Mouse (Mus musculus) forelimb bud, embryonic 11.5 days (tissue): ENCODE measurements at regions not wholly inside any gene's neighbourhood (a gene's known extent, or its start where the extent isn't known, plus 50 kb on each side); places are given as distances from the start of the nearest gene placed in this dataset.

Experiments
- DNase-seq: peaks from one replicate; pipeline ENCODE4 v3.0.0-alpha.2; 2012; ENCODE audit warnings: low read depth, low spot score

DNA sequence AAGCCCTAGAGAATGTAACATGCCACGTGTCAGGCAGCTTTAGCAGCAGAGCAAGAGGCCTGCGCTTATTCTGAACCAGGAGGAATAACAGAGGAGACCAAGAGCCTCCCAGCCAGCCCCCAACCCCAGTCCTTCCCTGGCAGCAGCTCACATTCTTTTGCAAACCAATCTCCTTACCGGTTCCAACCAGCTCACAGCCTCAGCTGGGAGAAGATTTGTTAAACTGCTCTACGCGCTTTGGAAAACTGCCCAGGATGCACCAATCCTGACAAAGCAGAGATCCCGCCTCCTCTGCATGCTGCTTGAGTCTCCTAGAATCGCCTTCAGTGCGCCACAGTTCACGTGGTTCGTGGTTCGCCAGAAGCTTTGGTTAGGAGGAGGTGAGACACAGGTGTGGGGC lies 51.8 kb downstream of the Gm9376 start:
- DNase-seq: peak; percentile 6

DNA sequence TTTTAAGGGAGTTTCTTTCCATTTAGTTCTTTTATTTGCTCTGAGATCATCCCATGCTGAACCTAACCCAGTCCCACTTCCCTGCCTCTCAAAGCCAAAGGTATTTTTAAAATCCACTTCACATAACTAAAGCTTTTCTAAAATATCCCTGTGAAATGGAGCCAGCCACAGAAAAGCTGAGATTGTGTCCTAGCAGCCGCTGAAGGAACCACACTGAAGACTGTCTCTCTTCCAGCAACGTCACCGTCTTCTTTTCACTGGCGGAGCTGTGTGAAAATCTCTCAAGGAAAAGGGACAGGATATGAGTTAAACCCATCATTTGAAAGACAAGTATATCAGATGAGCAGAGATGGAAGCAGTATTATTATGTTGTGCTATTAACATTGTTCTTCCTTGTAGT lies 53.3 kb downstream of the Gm9376 start:
- DNase-seq: no peak

DNA sequence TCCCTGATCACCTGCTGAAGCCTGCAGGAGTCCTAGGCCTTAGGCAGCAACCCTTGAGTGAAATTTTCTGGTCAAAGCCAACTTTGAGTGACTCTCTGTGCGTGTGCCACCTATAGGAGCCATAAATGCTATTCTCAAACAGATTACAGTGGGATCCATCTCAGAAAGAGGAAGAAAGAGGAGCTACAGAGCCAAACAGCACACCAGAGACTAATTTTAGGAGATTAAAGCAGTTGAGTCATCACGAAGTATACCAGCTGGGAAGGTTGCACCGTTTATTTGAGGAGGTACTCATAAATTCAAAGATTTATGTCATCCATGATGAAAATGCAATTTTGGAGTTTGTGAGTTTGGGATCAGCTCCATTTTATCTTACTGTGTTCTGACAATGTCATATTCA lies 54.3 kb downstream of the Gm9376 start:
- DNase-seq: no peak

DNA sequence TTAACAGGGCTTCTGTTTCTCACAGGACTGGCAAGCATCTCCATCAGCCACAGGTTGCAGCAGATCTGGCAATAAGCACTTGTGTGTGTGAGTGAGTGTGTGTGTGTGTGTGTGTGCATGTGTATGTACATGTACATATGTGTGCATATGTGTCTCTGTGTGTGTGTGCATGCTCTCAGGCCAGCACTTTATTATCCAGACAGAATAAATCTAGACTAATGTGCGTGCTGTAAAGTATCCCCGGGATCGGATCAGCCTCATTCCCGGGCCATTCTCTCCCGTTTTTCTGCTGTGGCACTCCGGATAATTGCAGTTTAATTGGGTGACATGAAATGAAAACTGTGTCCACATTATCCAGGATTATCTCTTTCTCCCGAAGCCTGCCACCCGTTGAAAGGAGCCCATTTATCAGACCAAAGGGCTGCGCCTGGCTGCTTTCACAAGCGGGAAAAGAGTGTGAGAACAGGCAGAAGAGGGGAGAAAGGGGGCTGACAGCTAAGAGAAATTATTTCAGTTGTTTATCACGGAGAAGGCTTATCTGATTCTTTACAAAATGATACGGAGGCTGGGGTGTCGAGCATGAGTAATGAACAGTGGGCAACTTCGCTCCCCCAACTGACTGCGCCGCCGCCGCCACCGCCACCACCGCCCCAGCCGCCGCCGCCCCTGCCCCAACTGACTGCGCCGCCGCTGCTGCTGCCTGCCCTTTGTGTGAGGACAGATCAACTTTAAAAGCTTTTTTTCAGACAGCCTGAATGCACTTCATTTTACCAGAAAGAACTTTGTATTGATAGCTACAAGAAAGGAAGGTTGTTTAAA lies 55.5 kb downstream of the Gm9376 start:
- no peak for DNase-seq

DNA sequence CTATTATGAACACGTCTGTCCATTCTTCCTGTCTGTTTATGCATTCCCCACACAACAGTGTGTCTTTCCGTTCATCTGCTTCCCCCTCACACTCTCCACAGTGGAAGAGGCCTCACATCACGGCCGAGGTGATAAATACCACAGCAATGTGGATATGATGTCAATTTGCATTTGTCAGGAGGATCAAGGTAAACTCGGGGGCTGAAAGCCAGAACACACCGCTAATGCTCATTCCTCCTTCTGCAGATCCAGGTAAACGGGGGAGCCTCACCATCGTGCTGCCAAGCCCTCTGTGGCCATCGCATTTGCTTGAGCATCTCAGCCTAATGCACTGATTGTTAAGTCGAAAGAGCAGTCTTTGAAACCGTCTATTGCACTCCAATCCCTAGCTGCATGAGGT lies 56.1 kb downstream of the Gm9376 start:
- peak; percentile 16 for DNase-seq

DNA sequence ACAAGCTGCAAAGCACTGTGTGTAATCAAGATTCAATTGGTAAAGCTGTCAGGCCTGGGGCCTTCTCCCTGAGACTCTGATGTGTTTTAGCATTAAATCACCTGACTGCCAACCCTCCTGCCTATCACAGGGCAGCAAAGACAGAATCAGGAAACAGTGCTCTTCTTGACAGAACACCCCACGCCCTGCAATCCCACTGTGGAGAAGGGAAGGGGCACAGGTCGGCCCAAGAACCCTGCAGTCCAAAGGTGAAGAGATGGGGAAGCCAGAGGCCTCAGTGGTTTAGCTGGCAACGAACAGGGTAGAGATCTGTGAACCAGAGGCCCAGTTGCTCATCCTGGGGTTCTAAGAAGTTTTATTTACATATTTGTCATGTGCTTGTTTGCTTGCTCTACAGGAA lies 71.3 kb downstream of the Gm9376 start:
- no peak for DNase-seq

DNA sequence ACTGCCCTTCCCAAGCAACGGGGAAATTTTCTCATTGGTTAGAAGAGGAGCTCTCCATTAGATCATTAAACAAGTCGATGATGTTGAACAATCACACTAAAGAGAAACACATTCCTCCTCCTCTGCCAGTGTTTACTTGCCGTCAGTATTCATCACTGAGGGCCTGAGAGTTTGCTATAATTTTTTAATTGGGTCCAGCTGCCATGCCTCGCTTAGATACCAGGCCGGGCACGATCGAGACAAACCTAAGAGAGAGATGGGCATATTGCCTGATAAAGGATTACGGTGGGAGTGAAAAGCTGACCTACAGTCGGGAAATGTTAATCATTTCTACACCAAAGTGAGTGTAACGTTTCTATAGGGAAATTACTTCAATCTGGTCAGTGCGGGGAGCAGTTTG lies 96.2 kb downstream of the Gm9376 start:
- no peak for DNase-seq

DNA sequence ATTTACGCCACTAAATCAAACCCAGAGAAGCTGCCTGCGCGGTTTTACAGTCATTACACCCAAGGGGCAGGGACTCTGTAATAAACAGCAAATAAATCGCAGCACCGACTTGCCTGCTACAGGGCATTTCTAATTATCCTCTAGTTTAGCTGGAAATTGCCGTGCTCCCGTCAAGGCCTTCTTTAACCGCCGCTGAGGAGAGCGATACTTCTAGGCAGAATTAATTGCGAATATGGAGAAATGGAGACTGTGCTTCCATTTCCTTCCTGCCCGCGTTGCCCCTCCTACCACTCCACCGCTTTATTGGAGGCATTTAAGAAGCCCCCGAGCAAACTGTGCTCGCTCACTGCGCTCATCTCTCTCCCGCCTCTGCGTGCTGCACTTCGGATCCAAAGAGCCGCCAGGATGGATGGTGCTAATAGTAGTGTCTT lies 96.6 kb downstream of the Gm9376 start:
- peak; percentile 71 for DNase-seq

DNA sequence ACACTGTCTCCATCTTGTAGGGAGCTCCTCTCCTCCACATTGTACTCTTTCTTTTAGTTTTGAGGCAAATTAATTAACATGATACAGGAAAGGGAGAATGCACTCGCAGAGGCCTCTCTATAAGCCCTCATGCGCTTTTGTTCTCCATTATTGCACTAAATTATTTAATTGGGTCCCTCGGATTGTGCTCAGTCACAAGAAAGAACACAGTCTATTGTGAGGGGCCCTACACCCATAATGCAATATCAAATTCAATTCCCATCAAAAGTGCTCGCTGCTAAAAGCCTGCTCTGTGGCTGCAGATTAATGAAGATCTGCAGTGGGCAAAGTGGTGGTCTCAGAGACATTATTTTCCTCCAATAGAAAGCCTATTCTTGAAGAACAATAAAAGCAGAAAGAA lies 99.8 kb downstream of the Gm9376 start:
- no peak for DNase-seq

DNA sequence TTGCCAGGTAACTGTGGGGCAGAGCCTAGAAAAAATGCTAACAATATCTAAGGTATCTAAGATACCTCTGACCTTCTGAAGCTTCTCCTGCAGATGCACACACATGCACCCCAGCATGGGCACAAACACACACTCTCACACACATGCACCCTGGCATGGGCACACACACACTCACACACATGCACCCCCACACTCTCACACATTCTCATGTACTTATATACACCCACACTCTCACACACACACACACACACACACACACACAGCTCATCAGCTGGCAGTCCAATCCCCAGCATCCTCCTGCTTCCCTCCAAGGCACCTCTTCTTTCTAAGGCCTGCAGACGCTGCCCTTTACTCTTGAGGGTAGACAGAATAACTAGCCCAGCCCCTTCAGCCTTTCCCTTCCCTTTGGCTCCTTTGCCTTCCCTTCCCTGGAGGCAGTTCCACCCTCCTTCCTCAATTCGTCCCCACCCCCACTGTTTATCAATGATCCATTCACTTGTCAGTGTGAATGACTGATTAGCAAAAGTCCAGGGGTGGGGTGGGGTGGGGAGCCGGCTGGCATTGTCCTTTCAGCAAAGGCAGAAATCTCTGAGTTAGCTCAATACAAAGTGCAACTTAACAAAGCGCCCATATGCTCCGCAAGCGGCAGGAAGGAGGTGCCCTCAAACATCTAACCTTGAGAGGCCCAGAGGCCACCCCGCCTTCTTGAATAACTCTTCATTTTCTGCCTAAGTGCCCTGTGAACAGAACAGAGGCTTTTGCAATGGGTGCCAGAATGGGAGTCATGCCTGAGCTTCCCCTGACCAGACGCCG lies 102.1 kb downstream of the Gm9376 start:
- DNase-seq: no peak

DNA sequence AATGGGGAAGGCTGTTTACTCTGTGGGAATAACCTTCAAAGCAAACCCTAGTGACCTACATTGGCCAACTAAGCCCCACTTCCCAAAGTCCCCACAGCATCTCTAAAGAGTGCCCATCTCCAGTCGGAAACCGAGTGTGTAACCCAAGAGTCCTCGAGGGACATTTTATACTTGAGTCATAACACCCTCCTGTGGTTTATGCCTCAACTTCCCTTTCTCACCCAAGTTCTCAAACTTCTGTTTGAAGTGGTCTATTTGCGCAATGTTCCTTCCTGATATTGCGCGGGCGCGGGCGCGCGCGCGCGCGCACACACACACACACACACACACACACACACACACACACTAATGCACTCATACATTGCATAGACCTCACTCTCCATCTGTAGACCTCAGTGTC lies 104.6 kb downstream of the Gm9376 start:
- DNase-seq: no peak

DNA sequence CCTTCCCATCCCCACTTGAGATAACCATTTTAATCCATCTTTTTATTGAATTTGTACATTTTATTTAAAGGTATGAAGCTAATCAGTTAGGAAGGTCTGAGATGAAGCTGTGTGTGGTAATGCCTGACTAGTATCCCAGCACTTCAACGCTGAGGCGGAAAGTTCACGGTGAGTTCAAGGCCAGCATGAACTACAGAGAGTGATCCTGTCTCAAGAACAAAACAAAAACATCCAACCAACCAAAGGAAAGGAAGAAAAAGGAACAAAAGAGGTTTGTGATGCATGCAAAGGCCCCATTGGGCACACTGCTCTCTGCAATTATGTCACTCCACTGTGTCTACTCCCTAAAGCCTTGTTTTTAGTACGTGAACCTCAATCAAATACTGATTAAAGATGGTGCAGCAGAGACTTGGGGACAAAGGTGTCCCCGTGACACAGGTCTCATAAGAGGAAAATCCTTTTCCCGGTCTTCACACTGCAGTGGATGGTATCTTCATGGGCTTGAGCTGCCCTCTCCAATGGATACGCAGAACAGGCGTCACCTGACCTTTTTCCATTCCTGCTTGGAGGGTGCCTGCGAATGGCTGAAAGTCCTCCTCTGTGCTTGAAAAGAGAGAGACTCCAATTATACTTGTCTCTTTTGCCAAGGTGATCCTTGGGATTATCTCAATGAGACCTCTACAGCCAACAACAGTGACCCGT lies 108.2 kb downstream of the Gm9376 start:
- DNase-seq: no peak

DNA sequence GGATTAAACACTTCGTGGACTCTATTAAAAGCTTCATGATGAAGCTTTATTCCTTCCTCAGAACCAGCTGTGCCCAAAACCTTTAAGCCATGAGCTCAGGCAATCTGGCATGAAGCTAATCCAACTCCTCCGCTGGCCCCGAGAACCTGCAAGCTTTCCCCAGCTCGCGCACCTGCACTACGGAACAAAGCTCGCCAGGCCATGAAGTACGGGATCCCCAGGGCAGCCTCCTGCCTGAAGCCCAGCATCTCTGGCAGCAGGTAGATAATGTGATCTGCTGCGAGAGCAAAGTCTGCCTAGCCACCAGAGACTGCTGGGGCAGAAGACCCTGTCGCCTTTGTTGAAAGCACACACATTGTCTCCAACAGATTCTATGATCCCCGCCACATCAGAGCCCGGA lies 108.9 kb downstream of the Gm9376 start:
- no peak for DNase-seq

DNA sequence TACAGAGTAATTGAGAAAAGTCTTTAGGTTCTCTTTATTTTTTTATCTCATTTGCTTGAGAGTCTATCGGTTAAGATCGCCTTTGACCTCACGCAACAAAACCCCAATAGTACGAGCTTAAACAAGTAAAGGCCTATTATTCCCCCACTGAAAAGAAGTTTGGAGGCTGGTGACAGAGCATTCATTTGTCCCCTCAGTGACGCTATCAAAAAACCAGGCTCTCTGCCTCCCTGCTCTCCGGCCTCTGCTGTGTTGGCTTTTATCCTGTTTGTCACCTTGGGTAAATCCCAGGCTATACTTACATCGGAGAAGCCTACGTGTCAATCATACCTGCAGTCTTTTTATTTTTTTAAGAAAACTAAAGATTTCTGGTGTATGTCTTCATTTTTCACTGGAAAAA lies 112.9 kb downstream of the Gm9376 start:
- no peak for DNase-seq

DNA sequence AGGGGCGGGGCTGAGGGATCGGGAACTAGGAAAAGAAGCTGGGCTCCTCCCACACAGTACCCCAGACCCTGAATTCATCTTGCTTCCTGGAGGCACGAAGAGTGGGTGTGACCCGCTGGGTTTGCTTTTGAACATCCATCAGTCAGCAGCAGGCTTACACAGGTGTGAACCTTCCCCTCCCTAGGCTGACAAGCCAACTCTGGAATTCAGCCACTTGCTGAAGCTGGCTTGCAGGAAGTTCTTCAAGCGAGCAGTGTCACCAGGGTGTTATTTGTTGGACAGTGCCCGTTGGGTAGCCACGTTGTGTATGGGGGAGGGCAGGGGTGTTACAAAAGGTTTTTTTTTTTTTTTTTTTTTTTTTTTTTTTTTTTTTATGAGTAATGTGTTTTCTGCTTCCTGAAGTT lies 118.8 kb downstream of the Gm9376 start:
- peak; percentile 23 for DNase-seq

DNA sequence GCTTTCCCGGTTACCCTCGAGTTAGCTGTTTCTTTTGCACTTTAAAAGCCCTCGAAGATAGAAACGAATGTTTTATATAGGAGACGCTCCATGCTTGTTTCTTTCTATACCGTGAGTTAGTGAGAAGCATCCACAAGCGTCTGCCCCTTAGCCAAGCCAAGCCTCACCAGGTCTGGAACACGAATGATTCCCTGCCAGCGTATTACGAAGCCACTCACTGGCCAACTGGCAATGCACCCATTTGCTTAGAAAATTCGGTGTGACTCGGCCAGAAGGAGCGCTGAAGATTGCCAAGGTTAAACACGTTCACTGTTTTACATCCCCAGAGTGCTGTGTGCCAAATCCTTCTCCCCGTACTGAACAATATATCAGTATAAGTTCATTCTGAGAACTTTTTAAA lies 121.3 kb downstream of the Gm9376 start:
- DNase-seq: no peak

DNA sequence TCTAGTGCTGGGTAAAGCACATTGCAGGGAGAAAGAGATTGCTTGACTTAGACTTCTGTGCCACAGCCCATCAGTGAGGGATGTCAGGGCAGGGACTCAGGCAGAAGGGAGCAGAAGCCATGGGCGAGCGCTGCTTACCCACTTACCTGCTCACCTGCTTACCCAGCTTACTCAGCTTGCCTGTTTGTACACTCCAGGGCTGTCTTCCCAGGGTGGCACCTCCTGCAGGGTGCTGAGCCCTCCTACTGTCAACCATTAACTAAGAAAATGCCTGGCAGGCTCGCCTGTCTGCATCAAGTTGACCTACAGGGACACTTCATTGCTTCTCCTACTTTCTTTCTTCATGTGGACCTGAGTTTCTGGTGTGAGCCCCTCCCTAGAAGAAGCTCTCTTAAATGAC lies 124.0 kb downstream of the Gm9376 start:
- no peak for DNase-seq

DNA sequence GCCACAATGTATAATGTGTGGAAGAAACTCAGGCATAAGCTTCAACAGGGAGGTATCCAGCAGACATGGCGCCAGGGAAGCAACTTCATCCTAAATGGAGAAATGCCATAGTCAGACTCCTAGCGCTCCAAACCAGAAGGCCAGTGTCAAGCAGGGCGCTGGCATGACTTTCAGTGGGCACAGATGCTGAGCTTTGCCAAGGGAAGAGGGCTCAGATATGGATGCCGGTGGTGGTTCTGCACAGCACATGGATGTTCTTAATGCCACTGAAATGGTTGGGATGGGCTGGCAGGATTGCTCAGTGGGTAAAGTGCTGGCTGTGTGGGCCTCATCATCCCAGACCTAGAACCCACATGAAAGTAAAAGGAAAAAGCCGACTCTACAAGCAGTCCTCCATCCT lies 124.8 kb downstream of the Gm9376 start:
- DNase-seq: no peak

DNA sequence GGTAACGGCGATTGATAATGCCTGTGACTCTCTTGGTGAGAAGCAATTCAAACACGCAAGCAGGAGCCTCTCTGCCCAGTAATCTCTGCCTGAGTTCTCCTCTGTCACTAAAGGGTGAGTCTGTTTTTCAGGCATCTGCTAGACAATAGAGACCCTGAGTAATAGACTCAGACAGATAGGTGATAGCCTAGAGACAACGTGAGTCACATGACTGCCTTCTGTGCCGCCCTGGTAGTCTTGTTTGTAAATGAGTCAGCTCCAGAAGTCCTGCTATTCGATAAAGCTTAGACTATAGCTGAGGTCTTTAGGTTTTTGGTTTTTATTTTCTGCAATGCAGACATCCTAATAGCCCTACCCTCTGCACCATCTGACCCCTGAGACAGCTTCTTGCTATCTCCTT lies 126.9 kb downstream of the Gm9376 start:
- no peak for DNase-seq

DNA sequence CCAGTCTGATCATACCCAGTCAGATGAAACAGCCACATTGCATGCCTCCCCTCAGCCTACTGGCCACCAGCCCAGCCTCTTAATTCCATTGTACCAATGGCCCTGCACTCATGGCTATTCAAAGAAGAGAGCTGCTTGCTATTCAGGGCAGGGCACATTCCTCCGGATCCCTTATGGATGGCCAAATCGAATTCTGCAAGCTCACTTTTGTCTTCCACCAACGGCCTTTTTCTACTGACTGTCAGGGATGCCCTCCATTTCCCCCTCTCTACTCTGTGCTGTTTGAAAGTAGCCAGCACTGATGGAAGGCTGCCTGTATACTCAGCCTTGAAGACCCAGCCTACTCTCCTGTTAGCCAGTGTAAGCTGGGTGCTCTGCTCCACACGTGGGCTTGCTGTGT lies 147.5 kb downstream of the Gm9376 start:
- no peak for DNase-seq

DNA sequence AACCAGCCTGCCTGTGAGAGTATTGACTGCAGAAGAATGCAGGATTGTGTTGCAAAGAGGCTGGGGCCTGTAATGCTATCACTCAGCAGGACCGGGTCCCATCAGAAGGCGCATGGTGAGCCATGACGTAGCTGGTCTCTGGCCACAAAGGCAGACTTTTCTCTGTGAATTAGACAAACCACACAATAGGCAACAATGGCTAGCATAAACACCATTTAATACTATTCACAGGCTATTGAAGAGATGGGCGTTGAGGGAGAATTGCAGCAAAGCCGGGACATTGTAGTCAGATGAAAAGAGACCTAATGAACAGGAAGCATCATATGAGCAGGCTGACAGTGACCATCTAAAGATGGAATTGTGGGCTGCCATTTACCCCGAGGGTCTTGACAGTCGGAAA lies 149.4 kb downstream of the Gm9376 start:
- no peak for DNase-seq

DNA sequence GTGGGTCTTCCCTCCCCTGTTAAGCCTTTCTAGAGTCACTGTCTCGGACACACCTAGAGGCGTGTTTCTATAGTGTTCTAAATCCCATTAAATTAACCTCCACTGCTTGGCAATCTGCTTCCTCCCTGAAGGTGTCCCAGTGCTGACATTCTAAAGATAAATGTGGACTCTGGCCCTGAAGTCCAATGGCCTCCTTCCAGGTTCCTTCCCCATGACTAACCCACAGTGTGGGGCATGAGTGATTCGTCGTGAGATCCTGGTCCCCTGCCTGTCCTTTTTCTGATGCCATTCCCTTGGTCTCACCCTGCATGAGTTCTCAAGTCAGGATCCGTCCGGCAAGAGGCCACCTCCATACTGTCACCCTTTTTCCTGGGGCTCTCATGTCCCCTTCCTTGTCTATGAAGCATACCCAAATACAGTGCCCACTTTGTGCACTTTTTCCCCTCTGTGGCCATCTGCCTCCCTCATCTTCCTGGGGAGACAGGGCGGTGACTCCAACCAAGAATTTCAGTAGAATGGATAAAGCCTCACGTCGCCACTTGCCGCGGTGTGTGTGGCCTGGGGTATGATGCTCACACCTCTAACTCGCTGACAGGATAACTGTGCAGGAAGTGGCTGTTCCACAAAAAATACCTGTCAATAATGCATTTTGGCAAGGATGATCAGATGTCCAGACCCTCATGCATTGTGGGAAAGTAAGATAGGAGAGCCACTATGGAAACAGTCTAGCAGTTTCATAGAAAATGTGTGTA lies 152.9 kb downstream of the Gm9376 start:
- no peak for DNase-seq
